Mouse (Mus musculus): ENCODE measurements at regions not wholly inside any gene's neighbourhood (a gene's known extent, or its start where the extent isn't known, plus 50 kb on each side); places are given as distances from the start of the nearest gene placed in this dataset.

GRCm38 (mm10) chr1:57188796-57189319, 188.6 kb upstream of the 1700066M21Rik start:
- DNase-seq = no peak

- DNase-seq = no peak
Observed at GRCm38 (mm10) chr1:57201274-57201673, 176.1 kb upstream of the 1700066M21Rik start.

GRCm38 (mm10) chr1:57204331-57204730, 173.1 kb upstream of the 1700066M21Rik start:
- DNase-seq = no peak

- peak; percentile 69 for DNase-seq
Observed at GRCm38 (mm10) chr1:57205198-57205987, 172.0 kb upstream of the 1700066M21Rik start.

GRCm38 (mm10) chr1:57206496-57206895, 170.9 kb upstream of the 1700066M21Rik start:
- DNase-seq = no peak

GRCm38 (mm10) chr1:57206944-57207343, 170.5 kb upstream of the 1700066M21Rik start:
- DNase-seq = no peak

- DNase-seq = no peak
Observed at GRCm38 (mm10) chr1:57208415-57208814, 169.0 kb upstream of the 1700066M21Rik start.

- no peak for DNase-seq
Observed at GRCm38 (mm10) chr1:57209281-57209680, 168.1 kb upstream of the 1700066M21Rik start.

- DNase-seq = no peak
Observed at GRCm38 (mm10) chr1:57211046-57211445, 166.4 kb upstream of the 1700066M21Rik start.

GRCm38 (mm10) chr1:57213428-57213874, 164.0 kb upstream of the 1700066M21Rik start:
- DNase-seq = no peak

- no peak for DNase-seq
Observed at GRCm38 (mm10) chr1:57214266-57214665, 163.2 kb upstream of the 1700066M21Rik start.

GRCm38 (mm10) chr1:57217656-57218055, 159.8 kb upstream of the 1700066M21Rik start:
- no peak for DNase-seq

- DNase-seq = no peak
Observed at GRCm38 (mm10) chr1:57218127-57218526, 159.3 kb upstream of the 1700066M21Rik start.

- DNase-seq = no peak
Observed at GRCm38 (mm10) chr1:57218616-57219015, 158.8 kb upstream of the 1700066M21Rik start.

GRCm38 (mm10) chr1:57224425-57225104, 152.9 kb upstream of the 1700066M21Rik start:
- peak; percentile 12 for DNase-seq

GRCm38 (mm10) chr1:57243607-57244408, 133.6 kb upstream of the 1700066M21Rik start:
- DNase-seq = no peak

- no peak for DNase-seq
Observed at GRCm38 (mm10) chr1:57259626-57260025, 117.8 kb upstream of the 1700066M21Rik start.

- no peak for DNase-seq
Observed at GRCm38 (mm10) chr1:57265012-57265760, 112.2 kb upstream of the 1700066M21Rik start.

GRCm38 (mm10) chr1:57266695-57267094, 110.7 kb upstream of the 1700066M21Rik start:
- no peak for DNase-seq

- no peak for DNase-seq
Observed at GRCm38 (mm10) chr1:57267851-57268250, 109.6 kb upstream of the 1700066M21Rik start.

- peak; percentile 62 for DNase-seq
Observed at GRCm38 (mm10) chr1:57269679-57270354, 107.6 kb upstream of the 1700066M21Rik start.

GRCm38 (mm10) chr1:57272593-57272992, 104.8 kb upstream of the 1700066M21Rik start:
- no peak for DNase-seq
